Mouse (Mus musculus) CD4-positive, CD25-positive, alpha-beta regulatory T cell, adult 2 months (primary cell): ENCODE results near the gene Il27.

Experiments
- DNase-seq: peaks from one replicate; pipeline ENCODE4 v3.0.0-alpha.2; 2012; ENCODE audit warnings: low read depth, low spot score

Gene Il27

DNA sequence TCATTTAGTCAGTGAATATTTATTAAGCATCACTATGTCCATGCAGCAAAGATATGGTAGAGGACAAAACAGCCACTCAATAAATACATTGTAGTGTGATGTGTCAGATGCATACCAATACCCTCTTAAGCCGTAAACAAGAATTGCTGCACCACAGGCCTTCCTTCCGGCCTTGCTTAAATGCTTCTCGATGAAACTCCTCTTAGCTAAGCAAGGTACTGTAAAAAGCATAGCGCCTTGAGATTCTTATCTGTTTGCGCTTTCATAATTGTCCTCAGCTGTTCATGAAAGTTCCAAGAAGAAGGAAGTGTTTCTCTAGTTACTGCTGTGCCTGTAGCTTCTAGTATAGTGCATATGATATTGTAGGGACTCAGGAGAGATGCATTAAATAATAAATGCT, 11.9 kb upstream of the Il27 start:
- DNase-seq = peak; percentile 41

DNA sequence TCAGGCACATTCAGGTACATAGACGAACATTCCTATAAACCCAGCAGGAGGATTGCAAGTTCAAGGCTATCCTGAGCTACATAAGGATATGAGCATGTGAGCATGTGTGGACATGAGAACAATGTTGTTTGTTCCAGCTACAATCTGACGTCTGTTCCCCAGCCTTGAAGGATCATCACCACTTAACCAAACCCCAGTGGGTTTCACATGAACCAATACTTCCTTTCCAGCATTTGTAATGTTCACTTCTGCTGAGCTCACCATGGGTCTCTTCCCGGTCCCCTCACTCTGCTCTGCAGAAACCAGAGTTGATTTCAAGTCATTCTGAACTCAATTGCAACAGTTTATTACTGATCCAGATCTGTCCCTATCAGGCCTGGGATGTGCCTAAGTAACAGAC, 7.9 kb upstream of the Il27 start:
- DNase-seq = no peak

DNA sequence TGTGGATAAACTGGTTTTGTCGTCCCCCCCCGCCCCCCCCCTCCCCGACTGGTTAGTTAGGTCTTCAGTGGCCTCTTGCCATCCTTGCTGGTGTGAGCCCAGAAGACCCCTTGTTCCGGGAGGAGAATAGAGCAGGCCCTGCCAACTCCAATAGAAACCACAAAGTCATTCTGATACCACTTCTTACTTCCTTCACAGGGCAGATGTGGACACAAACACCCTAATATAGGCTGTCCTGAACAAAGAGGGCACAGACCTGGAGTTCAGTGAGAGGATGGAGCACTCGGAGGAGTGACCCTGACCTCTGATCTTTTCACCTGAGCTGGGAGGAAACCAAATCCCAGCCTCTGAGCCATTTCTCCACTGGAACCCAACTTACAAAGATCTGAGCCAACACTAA, 7.2 kb upstream of the Il27 start:
- no peak for DNase-seq

DNA sequence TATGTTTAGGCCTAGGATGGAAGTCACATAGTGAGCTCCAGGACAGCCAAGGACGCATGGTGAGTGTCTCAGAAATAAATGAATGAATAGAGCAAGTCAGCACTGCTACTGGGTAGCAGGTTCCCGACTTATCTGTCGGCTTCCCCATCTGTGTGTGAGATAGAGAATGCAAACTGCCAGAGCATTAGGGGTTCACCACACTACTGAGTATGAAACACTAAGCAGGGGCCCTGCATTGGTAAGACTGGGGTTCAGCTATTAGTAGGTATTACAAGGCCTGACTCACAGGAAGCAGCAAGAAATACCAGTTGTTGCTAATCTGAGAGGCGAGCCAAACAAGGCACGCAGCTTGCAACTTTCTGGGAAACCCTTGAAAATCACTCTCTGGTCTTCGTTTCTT, 4.2 kb upstream of the Il27 start:
- no peak for DNase-seq

DNA sequence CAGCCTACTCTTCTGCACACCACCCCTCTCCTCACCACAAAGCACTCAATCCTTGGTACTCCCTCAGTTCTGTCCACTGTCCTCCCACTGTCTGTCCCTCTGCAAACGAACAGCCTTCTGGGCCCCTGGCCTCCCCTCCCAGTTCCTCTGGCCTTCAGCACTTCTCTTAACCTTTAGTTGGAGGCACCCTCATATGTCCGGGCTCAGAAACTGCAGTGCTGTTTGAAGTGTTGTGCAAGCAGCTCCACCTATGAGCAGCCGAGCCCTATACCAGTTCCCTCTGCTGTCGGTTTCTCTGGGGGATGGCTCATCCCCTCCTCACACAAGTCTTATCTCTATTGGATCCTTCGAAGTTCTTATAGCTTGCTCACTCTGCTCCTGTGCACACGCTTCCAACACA, 1.7 kb upstream of the Il27 start:
- DNase-seq = no peak

DNA sequence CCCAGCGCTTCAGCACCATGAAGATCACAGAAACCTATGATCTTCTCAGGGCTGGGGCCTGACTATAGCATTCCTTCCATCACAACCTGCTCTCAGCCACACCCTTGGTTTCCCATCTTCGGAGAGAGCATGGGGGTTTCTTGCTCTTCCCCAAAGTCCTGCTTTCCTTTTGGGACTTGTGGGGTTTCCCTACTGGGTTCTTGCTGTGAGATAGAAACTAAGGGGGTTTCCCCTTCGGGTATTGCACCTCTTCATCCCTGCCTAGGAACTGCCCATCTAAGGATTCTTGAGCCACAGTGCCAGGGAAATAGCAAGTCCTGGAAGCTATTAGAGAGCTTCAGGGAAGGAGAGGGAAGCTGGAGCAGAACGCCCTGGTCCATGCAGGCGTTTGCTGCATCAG, 1.1 kb upstream of the Il27 start:
- no peak for DNase-seq

DNA sequence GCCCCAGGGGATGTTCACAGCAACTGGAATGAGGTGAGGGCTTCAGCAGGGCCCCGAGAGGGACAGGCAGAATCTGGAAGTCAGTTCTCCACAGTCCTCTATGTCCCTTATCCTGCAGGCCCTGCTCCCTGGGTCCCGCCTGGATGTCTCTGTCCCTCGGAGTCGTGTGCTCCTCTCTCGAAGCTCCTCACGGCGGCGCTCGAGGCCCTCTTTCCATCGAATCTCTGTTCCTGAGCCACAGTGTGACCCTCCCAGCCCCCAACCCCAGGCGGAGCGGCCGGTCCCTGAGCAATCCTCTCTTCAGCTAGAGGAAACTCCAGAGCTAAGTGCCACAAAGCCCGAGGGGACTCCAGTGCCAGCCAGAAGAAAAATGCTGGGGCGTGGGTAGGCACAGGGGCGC, 7.0 kb downstream of the Il27 start:
- DNase-seq = no peak

DNA sequence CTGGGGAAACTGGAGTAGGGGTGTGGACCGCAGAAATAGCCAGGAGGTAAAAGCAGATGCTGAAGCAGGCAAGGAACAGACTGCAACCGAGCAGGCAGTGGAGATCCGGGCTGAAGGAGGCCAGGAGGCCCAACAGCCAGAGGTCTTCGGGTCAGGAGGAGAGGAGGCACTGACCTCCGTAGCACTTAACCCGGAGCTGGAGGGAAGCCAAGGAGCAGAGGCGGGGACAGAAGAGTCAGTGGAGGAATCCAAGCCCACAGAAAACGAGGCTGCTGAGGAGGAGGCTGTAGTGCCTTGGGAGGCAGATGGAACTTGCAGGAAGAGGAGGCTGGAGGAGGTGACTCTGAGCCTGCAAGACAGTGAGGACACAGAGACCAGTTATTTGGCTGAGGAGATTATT, 7.9 kb downstream of the Il27 start:
- no peak for DNase-seq

DNA sequence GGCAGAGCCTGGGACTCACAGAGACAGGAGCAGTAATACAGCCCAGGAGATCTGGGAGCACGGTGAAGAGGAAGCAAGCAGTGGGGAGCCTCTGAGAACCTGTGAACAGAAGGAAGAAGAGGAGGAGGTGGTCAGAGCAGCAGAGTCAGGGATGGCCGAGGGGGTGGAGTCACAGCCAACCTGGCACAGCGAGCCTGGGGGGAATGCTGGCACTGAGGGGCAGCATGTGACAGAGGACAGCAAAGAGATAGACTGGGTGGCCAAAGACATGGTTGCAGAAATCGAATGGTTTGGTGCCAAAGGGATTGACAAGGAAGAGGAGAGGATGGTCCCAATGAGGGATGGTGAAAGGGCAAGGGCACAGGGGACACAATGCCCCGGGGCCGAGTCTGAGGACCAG, 9.0 kb downstream of the Il27 start, which contains the start of gene Cln3:
Gene Cln3 (minus strand): TSS at position 101 of the 400 bp plus-strand sequence.
- no peak for DNase-seq

DNA sequence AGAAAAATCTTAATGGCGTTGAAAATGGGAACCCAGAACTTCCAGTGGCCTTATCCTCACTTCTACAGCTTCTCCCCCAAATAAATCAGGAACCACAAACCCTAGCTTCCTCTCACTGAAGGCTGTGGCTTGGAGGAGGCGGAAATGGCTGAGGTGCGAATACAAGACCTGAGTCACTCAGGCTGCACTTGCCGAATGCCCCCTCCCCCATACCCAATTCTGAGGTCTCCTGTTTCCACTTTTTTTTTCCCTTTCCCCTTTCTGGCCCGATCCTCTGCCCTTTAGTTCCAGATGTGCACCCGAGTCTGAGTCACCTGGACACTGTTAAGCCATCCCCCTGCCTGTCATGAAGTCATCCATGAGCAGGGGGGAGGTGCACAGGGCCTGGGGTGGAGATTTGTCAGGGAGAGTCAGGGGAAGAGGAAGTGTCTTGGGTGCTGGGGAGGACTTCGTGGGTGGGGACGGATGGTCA, 10.2 kb downstream of the Il27 start, which contains the start of gene Apobr:
Gene Apobr (plus strand): TSS at position 437 of the 472 bp plus-strand sequence.
- DNase-seq = peak; percentile 59

DNA sequence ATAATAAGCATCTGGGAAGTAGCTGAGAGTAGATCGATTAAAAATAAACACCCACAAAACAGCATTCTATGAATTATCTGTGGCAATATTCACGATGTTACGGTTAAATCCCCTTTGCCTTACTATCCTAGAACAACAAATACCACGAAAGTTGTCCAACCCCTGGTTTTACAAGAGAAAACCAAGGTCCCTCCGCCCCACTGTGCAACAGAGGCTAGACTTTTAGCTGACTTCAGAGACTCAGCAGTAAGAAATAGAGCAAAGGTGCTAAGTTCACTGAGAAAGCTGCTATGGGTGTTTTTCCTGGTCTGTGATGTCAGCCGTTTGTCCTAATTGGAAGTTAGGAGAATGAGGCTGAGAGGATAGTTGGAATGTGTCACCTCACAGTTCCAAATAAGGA, 11.0 kb downstream of the Il27 start:
- peak; percentile 18 for DNase-seq

DNA sequence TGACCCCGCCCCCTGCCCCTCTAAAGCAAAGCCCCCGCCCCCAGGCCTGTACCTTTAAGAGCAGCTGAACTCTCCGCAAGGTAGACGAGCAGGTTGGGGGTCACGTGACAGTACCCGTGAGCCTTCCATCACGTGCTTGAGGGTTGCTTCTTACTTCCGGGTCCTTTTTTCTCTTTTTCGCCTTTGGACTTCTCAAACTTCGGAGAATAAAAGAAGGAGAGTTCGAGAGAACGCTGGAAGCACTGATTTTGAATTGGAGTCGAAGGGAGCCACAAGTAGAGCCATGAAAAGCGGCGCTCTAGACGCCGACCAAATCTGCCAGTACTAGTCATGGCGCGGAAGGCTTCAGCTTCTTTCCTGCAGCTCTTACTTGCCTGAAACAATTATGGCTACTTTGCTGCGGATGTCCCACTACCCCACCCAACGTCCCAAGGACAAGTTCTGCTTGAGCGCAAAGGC, 11.5 kb downstream of the Il27 start:
- peak; percentile 90 for DNase-seq

DNA sequence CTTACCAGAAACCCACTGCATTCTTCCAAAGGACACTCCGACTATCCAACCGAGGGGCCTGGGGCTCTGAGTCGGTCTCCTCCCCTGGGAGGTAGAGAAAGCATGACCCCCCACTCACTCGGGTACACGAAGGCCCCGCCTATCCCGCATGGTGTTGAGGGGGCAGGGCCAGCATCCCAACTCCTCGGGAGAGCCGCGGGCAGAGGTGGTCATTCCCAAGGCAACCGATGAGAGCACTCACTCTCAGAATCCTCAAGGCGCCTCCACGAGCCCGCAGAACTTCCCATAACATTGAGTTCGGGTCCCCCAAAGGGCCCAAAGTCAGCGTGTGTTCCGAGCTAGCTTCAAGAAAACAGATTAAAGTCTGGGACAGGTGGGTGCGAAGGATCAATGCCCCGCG, 12.0 kb downstream of the Il27 start:
- DNase-seq = no peak

DNA sequence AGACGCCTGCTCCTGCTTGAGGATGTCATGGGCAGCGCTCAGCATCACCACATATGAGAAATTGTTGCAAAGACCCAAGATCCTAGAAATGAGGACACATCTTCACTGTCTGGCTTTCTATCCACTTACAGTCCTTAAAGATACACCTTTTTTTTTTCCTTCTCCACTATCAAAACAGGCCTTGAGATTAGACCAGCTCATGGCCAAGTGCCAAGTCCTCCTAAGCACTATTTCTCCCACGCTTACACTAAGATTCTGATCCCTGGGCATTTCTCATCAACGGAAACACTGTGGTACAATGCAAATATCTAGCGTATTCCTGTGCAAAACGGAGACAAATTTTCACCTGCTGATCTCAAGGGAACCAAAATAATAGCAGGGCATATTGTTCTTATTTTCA, 13.1 kb downstream of the Il27 start:
- no peak for DNase-seq

DNA sequence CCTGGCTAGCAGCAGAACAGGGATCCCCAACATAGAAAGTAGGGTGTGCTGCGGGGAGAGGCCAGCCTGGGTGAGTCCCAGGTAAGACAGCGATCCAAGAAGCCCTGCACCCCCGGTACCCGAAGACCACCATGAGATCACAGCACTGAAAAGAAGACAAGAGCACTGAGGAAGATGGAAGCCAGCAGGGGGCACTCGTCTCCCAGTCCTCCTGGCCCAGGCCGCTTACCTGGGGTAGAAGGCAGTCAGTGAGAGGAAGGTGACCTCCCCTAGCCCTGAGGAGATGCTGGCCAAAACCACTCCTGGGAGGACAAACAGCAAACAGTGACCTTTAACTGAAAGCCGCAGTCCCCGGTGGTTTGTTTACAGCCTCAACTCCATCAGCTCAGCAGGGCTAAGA, 15.6 kb downstream of the Il27 start:
- peak; percentile 71 for DNase-seq

DNA sequence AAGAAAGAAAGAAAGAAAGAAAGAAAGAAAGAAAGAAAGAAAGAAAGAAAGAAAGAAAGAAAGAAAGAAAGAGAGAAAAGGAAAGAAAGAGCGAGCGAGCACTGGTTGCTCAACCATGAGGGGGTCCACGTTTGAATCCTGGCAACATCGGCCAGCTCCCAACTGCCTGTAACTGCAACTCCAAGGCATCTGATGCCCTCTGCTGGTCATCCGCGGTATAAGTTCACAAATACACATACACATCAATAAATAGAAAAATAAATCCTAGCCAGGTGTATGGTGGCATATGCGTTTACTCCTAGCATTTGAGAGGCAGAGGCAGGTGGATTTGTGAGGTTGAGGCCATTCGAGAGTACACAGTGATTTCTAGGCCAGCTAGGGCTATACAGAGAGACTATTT, 17.8 kb downstream of the Il27 start:
- DNase-seq = peak; percentile 77

DNA sequence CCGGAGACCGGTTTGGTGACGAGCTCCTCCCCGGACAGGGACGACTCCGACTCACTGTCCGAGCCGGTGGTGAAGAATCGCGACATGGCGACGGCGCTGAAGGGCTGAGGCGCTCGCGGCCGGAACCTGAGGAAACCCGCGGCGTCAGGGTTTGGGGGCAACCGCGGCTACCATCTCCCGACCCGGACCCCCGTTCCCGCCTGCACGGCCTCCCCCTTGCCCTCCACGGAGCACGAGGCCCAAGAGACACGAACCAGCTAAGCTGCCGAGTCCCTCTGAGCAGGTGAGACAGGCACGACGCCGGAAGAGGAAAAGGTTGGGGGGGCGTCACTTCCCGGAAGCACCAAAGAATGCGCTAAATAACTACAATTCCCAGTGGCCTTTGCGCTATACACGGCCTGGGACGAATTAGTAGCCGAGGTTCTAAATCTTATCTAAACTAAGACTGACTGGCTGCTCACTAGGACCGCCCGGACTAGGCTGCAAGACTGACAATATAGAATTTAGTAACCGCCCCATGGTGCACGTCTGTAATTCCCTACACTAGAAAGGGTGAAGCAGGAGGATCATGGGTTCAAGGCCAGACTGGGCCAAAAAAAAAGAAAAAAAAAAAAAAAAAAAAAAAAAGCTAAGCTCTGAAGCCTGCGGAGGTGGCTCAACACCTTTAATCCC, 28.5 kb downstream of the Il27 start, which contains the start of gene Eif3c:
Gene Eif3c (minus strand): TSS at position 318 of the 672 bp plus-strand sequence.
- DNase-seq = peak; percentile 92

DNA sequence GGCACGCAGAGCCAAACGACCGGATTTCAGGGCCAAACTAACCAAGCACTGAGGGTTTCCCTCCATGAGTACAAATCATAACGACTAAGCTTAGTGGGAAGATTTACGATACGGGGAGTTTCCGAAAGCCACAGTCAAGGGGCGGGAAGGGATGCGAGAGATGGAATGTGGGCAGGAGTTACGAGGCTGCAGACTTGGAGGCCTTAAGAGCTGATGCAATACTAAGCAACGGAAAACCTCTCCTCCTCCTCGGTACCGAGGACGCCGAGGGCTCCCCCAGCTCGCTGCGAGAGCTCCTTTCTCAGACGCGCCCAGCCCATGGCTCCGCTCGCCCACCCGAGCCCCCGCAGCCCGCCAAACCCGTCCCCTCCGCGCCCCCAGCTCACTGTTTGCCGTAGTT, 29.0 kb downstream of the Il27 start:
- peak; percentile 47 for DNase-seq

DNA sequence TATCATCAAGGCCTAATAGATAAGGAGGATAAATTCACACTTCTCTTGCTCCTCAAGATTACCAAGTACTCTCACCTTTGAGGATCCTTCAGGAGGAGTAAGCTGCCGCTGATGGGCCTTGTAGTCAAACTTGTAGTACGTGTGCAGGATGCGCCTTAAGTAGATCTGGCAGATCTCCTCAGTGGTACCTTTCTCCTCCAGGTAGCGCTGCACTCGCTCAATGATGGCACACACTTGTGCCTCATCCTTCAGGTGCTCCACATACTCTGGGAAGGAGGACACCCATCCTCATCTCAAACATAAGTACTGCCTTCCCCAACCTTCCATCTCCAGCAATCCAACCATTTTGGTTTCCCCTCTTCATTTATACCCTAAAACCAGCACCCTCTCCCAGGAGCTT, 38.1 kb downstream of the Il27 start:
- no peak for DNase-seq

DNA sequence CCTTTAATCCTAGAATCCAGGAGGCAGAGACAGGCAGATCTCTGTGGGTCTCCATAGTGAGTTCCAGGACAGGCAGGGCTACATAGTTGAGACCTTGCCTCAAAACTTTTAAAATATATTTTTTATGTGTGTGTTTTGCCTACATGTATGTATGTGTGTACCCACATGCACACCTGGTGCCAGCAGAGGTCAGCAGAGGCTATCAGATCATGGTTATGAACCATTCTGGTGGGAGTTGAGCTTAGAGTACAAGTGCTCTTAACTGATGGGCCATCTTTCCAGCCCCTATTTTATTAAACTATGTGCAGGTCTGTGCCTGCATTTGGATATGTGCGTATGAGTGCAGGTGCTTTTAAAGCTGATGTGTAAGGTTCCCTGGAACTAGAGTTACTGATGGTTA, 39.9 kb downstream of the Il27 start:
- DNase-seq = peak; percentile 67

DNA sequence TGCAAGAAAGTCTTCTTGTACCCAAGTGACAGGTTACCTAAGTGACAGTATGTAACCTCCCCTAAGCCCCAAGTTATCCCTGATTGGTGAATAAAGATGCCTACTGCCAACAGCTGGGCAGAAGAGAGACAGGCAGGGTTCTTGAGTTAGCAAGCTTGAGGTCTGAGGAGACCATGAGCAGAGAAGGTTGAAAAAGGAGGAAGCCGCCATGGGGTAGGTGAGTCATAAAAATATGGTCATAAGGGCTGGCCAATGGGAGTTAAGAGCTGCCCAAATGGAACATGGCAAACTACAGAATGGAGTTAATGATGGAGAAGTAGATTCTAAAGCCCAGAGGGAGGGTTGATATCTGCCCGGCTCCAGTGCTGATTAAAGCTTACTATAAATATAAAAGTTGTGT, 49.1 kb downstream of the Il27 start:
- DNase-seq = no peak

DNA sequence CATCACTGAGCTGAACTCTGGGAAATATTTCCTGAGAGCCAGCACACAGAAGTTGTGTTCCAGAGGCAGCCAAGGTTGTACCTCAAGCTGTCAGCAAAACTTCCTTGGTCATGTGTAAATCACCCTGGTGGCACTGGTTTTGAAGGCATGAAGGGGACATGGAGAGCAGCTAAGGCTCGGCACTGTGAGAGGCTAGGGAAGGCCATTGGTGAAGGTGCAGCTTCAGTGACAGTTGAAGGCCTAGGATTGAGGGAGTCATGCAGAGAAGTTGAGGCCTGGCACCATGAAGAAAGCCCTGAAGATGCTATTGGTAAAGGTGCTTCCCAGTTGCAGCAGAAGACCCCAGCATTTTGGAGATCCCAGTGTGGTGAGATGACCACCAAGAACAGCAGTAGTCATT, 53.1 kb downstream of the Il27 start:
- no peak for DNase-seq
